Mouse (Mus musculus): Measurements from ENCODE around the gene Lims1. TPM values are rescaled to one million over a fixed set of nuclear protein-coding genes. Genes with fewer than 3 reads are reported as not detected.

The Lims1 gene
- polyA plus RNA-seq, 1 experiment: 23.0 TPM

GRCm38 (mm10) chr10:58352364-58352763, 29.1 kb downstream of the Lims1 start:
- Histone ChIP-seq H3K27me3 (ENCODE audit: control insufficient read depth, insufficient read depth, insufficient read length) (no peaks in the 10 kb centered on the region), H3K79me2 (ENCODE audit: control insufficient read depth, insufficient read depth) (peaks cover 97% of the 10 kb centered on the region), H3K4me3 (no peak overlapping the region), H3K36me3 (ENCODE audit: control insufficient read depth, insufficient read depth) (peaks cover 7% of the 10 kb centered on the region), H3K4me2 (ENCODE audit: low read depth) (peak overlapping the region; percentile 70), H3ac (ENCODE audit: control insufficient read depth, insufficient read length) (no peak overlapping the region)
- TF ChIP-seq MYOG (IDR thresholded peaks at IDR 0.05; ENCODE audit: control insufficient read depth in 1 of 3, insufficient read depth in 1 of 3, insufficient read length in 2 of 3, low read depth in 2 of 3): peak in 1 of 3 experiments; percentile 94
- TF ChIP-seq REST (IDR thresholded peaks at IDR 0.05; ENCODE audit: insufficient read depth, insufficient read length): no peak
- no peak for TF ChIP-seq E2F4 (IDR thresholded peaks at IDR 0.05; ENCODE audit: insufficient read depth)
- peak; percentile 80 for TF ChIP-seq TCF12 (IDR thresholded peaks at IDR 0.05; ENCODE audit: insufficient read depth, poor library complexity, severe bottlenecking)
- no peak for TF ChIP-seq CEBPB (IDR thresholded peaks at IDR 0.05; ENCODE audit: insufficient read depth, poor library complexity, severe bottlenecking)
- TF ChIP-seq MYOD1 (IDR thresholded peaks at IDR 0.05; ENCODE audit: control insufficient read depth in 1 of 3, insufficient read length in 2 of 3, low read depth in 2 of 3): peak; percentile 74 to 85 (median 78)
- TF ChIP-seq TCF3 (IDR thresholded peaks at IDR 0.05; ENCODE audit: insufficient read length, low read depth): no peak

- H3K36me3 ChIP-seq (ENCODE audit: control insufficient read depth, insufficient read depth): peaks cover 3% of the 10 kb centered on the region
- no peak overlapping the region for H3ac ChIP-seq (ENCODE audit: control insufficient read depth, insufficient read length)
- H3K79me2 ChIP-seq (ENCODE audit: control insufficient read depth, insufficient read depth): peaks cover 98% of the 10 kb centered on the region
- H3K27me3 ChIP-seq (ENCODE audit: control insufficient read depth, insufficient read depth, insufficient read length): no peaks in the 10 kb centered on the region
- no peak overlapping the region for H3K4me3 ChIP-seq
- H3K4me2 ChIP-seq (ENCODE audit: low read depth): peak overlapping the region; percentile 35
- TF ChIP-seq POLR2A (IDR thresholded peaks at IDR 0.05; ENCODE audit: insufficient read length, low read depth): no peak
- TF ChIP-seq E2F4 (IDR thresholded peaks at IDR 0.05; ENCODE audit: insufficient read depth): no peak
- peak; percentile 42; the same call in 1 of the 2 replicates for TF ChIP-seq CEBPB (IDR thresholded peaks at IDR 0.05; ENCODE audit: insufficient read depth, poor library complexity, severe bottlenecking)
- no peak for TF ChIP-seq TCF12 (IDR thresholded peaks at IDR 0.05; ENCODE audit: insufficient read depth, poor library complexity, severe bottlenecking)
- peak in 1 of 3 experiments; percentile 28 for TF ChIP-seq MYOD1 (IDR thresholded peaks at IDR 0.05; ENCODE audit: control insufficient read depth in 1 of 3, insufficient read length in 2 of 3, low read depth in 2 of 3)
- no peak for TF ChIP-seq USF1 (IDR thresholded peaks at IDR 0.05; ENCODE audit: low read depth)
- no peak for TF ChIP-seq TCF3 (IDR thresholded peaks at IDR 0.05; ENCODE audit: insufficient read length, low read depth)
These were observed 31.3 kb downstream of the Lims1 start for GRCm38 (mm10) chr10:58354561-58354960.

- Histone ChIP-seq H3ac (ENCODE audit: control insufficient read depth, insufficient read length) (no peak overlapping the region), H3K4me2 (ENCODE audit: low read depth) (no peak overlapping the region)
- TF ChIP-seq REST (IDR thresholded peaks at IDR 0.05; ENCODE audit: insufficient read depth, insufficient read length) (no peak), USF1 (IDR thresholded peaks at IDR 0.05; ENCODE audit: low read depth) (no peak), CEBPB (IDR thresholded peaks at IDR 0.05; ENCODE audit: insufficient read depth, poor library complexity, severe bottlenecking) (no peak), POLR2A (IDR thresholded peaks at IDR 0.05; ENCODE audit: insufficient read length, low read depth) (no peak), TCF12 (IDR thresholded peaks at IDR 0.05; ENCODE audit: insufficient read depth, poor library complexity, severe bottlenecking) (no peak), SRF (IDR thresholded peaks at IDR 0.05; ENCODE audit: control insufficient read depth, insufficient read length, low read depth) (no peak), E2F4 (IDR thresholded peaks at IDR 0.05; ENCODE audit: insufficient read depth) (no peak), POLR2AphosphoS2 (IDR thresholded peaks at IDR 0.05; ENCODE audit: insufficient read length, low read depth) (no peak), MYOG (IDR thresholded peaks at IDR 0.05; ENCODE audit: control insufficient read depth in 1 of 3, insufficient read depth in 1 of 3, insufficient read length in 2 of 3, low read depth in 2 of 3) (no peak), MYOD1 (IDR thresholded peaks at IDR 0.05; ENCODE audit: control insufficient read depth in 1 of 3, insufficient read length in 2 of 3, low read depth in 2 of 3) (no peak), MAX (IDR thresholded peaks at IDR 0.05; ENCODE audit: low read depth) (no peak), TCF3 (IDR thresholded peaks at IDR 0.05; ENCODE audit: insufficient read length, low read depth) (no peak)
These were observed 33.2 kb downstream of the Lims1 start for GRCm38 (mm10) chr10:58356460-58356859.

GRCm38 (mm10) chr10:58359123-58359522, 35.9 kb downstream of the Lims1 start:
- no peak overlapping the region for H3K4me2 ChIP-seq (ENCODE audit: low read depth)
- peaks cover 99% of the 10 kb centered on the region for H3K79me2 ChIP-seq (ENCODE audit: control insufficient read depth, insufficient read depth)
- no peak overlapping the region for H3ac ChIP-seq (ENCODE audit: control insufficient read depth, insufficient read length)
- peaks cover 7% of the 10 kb centered on the region for H3K36me3 ChIP-seq (ENCODE audit: control insufficient read depth, insufficient read depth)
- no peak overlapping the region for H3K4me3 ChIP-seq
- H3K27me3 ChIP-seq (ENCODE audit: control insufficient read depth, insufficient read depth, insufficient read length): no peaks in the 10 kb centered on the region
- TF ChIP-seq MAX (IDR thresholded peaks at IDR 0.05; ENCODE audit: low read depth) (no peak), TCF12 (IDR thresholded peaks at IDR 0.05; ENCODE audit: insufficient read depth, poor library complexity, severe bottlenecking) (no peak), E2F4 (IDR thresholded peaks at IDR 0.05; ENCODE audit: insufficient read depth) (no peak), POLR2AphosphoS2 (IDR thresholded peaks at IDR 0.05; ENCODE audit: insufficient read length, low read depth) (no peak), POLR2A (IDR thresholded peaks at IDR 0.05; ENCODE audit: insufficient read length, low read depth) (no peak), MYOD1 (IDR thresholded peaks at IDR 0.05; ENCODE audit: control insufficient read depth in 1 of 3, insufficient read length in 2 of 3, low read depth in 2 of 3) (no peak), MYOG (IDR thresholded peaks at IDR 0.05; ENCODE audit: control insufficient read depth in 1 of 3, insufficient read depth in 1 of 3, insufficient read length in 2 of 3, low read depth in 2 of 3) (no peak), TCF3 (IDR thresholded peaks at IDR 0.05; ENCODE audit: insufficient read length, low read depth) (no peak), REST (IDR thresholded peaks at IDR 0.05; ENCODE audit: insufficient read depth, insufficient read length) (no peak), USF1 (IDR thresholded peaks at IDR 0.05; ENCODE audit: low read depth) (no peak), CEBPB (IDR thresholded peaks at IDR 0.05; ENCODE audit: insufficient read depth, poor library complexity, severe bottlenecking) (no peak), SRF (IDR thresholded peaks at IDR 0.05; ENCODE audit: control insufficient read depth, insufficient read length, low read depth) (no peak)

More at GRCm38 (mm10) chr10:58356460-58356859, 33.2 kb downstream of the Lims1 start:
- Histone ChIP-seq H3K4me3 (no peak overlapping the region), H3K79me2 (ENCODE audit: control insufficient read depth, insufficient read depth) (peaks cover 98% of the 10 kb centered on the region), H3K27me3 (ENCODE audit: control insufficient read depth, insufficient read depth, insufficient read length) (no peaks in the 10 kb centered on the region), H3K36me3 (ENCODE audit: control insufficient read depth, insufficient read depth) (peaks cover 3% of the 10 kb centered on the region)

- Histone ChIP-seq H3ac (ENCODE audit: control insufficient read depth, insufficient read length) (no peak overlapping the region), H3K36me3 (ENCODE audit: control insufficient read depth, insufficient read depth) (peaks cover 7% of the 10 kb centered on the region), H3K27me3 (ENCODE audit: control insufficient read depth, insufficient read depth, insufficient read length) (no peaks in the 10 kb centered on the region), H3K4me2 (ENCODE audit: low read depth) (no peak overlapping the region), H3K4me3 (no peak overlapping the region), H3K79me2 (ENCODE audit: control insufficient read depth, insufficient read depth) (peaks cover 100% of the 10 kb centered on the region)
- TF ChIP-seq MYOG (IDR thresholded peaks at IDR 0.05; ENCODE audit: control insufficient read depth in 1 of 3, insufficient read depth in 1 of 3, insufficient read length in 2 of 3, low read depth in 2 of 3) (no peak), MAX (IDR thresholded peaks at IDR 0.05; ENCODE audit: low read depth) (no peak), POLR2AphosphoS2 (IDR thresholded peaks at IDR 0.05; ENCODE audit: insufficient read length, low read depth) (no peak), CEBPB (IDR thresholded peaks at IDR 0.05; ENCODE audit: insufficient read depth, poor library complexity, severe bottlenecking) (no peak), REST (IDR thresholded peaks at IDR 0.05; ENCODE audit: insufficient read depth, insufficient read length) (no peak), TCF12 (IDR thresholded peaks at IDR 0.05; ENCODE audit: insufficient read depth, poor library complexity, severe bottlenecking) (no peak), POLR2A (IDR thresholded peaks at IDR 0.05; ENCODE audit: insufficient read length, low read depth) (no peak), E2F4 (IDR thresholded peaks at IDR 0.05; ENCODE audit: insufficient read depth) (no peak), TCF3 (IDR thresholded peaks at IDR 0.05; ENCODE audit: insufficient read length, low read depth) (no peak), MYOD1 (IDR thresholded peaks at IDR 0.05; ENCODE audit: control insufficient read depth in 1 of 3, insufficient read length in 2 of 3, low read depth in 2 of 3) (no peak), USF1 (IDR thresholded peaks at IDR 0.05; ENCODE audit: low read depth) (no peak), SRF (IDR thresholded peaks at IDR 0.05; ENCODE audit: control insufficient read depth, insufficient read length, low read depth) (no peak)
These were observed 36.7 kb downstream of the Lims1 start for GRCm38 (mm10) chr10:58359952-58360351.
